Mouse (Mus musculus) retina, postnatal 1 day (tissue): ENCODE data around the gene Pagr1a.

Source experiments
- DNase-seq: peaks from one replicate; pipeline ENCODE4 v3.0.0-alpha.2; 2012

Pagr1a gene

GRCm38 (mm10) chr7:127016971-127017949 is at the start of gene Pagr1a:
TSS of gene Pagr1a (minus strand) at chr7:127017352.
- peak; percentile 99 for DNase-seq

- DNase-seq = no peak
These were observed 49.2 kb upstream of the Pagr1a start for GRCm38 (mm10) chr7:127066317-127066716.

DNA sequence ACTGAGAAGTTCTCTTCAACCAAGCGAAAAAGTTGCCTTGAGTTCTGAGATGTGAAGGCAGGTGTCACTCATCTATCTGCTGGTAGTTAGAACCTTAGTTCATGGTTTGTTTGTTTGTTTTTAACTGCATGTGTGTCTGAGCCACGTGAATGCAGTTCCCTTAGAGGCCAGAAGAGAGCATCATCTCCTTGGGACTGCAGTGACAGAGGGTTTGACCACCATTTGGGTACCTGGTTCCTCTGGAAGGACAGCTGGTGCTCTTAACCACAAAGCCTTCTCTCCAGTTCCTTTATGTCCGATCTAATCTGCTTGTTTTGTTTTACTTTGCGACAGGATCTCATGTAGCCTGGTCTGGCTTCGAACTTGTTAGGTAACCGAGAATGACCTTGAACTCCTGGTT is 48.4 kb upstream of the Pagr1a start:
- no peak for DNase-seq

- DNase-seq = no peak
These were observed 38.0 kb upstream of the Pagr1a start for GRCm38 (mm10) chr7:127055026-127055585.

GRCm38 (mm10) chr7:127041851-127042672 is 24.9 kb upstream of the Pagr1a start, which contains the start of gene Kif22:
TSS of gene Kif22 (minus strand) at chr7:127042471.
- DNase-seq = peak; percentile 93

- no peak for DNase-seq
These were observed 14.1 kb upstream of the Pagr1a start for GRCm38 (mm10) chr7:127031244-127031643.

DNA sequence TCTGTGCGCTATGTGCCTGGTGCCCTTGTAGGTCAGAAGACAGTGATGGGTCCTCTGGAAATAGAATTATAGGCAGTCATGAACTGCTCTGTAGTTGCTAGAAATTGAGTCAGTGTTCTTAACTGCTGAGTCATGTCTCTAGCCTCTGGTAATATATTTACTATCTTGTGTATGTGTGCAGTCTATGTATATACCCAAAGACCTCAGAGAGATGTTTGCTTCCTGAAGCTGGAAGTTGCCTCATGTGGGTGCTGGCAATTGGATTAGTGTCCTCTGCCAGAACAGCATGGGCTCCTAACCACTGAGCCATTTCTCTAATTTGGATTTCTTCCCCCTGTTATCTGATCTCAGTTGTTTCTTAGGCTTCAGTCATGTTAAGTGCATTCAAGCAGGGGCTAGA is 13.0 kb upstream of the Pagr1a start:
- DNase-seq = no peak

GRCm38 (mm10) chr7:127027885-127028284 is 10.7 kb upstream of the Pagr1a start:
- no peak for DNase-seq

DNA sequence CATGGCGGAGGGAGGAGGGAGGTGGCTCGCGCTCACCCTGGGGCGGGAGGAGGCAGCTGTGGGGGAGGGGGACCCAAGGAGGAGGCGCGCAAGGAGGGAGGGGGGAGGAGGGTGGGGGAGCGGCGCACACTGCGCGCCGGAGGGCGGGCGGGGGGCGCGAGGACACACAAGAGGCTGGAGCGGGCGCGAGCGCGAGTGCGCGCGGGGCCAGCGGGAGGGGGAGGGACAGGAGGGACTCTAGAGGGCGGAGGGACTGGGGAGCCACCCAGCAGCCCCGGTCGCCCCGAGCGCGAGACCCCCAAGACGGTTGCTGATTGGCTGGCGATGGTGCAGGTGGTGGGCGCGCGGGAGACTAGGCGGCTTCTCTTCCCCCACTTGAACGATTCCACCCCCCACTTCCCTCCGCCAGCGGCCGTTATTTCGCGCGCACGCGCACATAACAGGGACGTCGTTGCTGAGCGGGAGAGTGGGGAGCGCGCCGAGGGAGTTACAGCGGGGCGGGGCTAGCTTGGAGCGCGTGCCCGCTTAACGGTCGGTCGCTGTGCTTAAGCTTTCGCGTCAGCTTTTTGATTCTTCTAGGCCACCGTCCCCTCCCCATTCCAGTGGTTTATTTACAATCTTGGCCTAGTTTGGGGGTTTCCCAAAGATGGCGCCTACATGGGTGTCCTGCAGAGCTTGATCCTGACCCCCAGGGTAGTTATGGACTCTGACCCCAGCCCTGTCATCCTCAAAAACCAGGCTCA is 10.0 kb upstream of the Pagr1a start, which contains the start of gene Maz:
Maz (minus strand) TSS at position 54 of the 743 bp plus-strand sequence.
- DNase-seq = peak; percentile 100

DNA sequence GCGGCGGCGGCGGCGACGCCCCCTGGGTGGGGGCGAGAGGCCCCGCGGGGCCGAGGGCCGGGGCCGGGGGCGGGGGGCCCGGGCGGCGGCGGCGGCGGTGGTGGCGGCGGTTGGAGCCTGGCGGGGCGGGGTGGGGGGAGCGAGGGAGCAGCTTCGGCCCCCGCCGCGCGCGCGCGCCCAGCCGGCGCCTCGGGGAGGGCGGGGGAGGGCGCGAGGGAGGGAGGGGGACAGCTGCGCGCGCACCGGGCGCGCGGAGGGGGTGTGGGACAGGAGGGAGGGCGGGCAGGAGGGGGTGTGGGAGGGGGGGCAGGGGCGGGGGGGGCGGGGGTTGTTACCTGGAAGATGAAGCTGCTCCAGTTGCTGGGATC is 9.4 kb upstream of the Pagr1a start:
- no peak for DNase-seq

DNA sequence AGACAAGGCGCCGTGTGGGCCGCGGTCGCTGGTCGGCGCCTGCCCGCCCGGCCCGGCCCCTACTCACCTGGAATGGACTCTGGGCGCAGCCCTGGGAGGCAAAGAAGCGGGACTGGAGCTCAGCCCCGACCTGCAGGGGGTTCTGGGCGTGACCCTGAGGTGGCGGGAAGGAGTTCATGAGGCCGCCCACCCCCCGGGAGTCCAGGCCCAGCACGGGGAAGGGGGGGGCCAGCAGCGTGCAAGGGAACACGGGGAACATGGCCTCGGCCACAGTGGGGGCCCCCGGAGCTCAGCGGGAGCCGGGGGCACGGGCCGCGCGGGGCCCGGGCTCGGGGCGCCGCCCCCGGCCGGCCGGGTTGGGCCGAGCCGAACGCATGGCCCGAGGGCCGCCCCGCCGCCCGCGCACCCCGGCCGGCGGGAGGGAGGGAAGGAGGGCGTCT is 9.0 kb upstream of the Pagr1a start:
- DNase-seq = peak; percentile 90

GRCm38 (mm10) chr7:127025556-127026160 is 8.5 kb upstream of the Pagr1a start:
- no peak for DNase-seq

GRCm38 (mm10) chr7:127024755-127025555 is 7.8 kb upstream of the Pagr1a start:
- peak; percentile 89 for DNase-seq

- DNase-seq = peak; percentile 10
These were observed 6.9 kb upstream of the Pagr1a start for GRCm38 (mm10) chr7:127023896-127024690.

- DNase-seq = peak; percentile 16
These were observed 6.1 kb upstream of the Pagr1a start for GRCm38 (mm10) chr7:127023272-127023691.

DNA sequence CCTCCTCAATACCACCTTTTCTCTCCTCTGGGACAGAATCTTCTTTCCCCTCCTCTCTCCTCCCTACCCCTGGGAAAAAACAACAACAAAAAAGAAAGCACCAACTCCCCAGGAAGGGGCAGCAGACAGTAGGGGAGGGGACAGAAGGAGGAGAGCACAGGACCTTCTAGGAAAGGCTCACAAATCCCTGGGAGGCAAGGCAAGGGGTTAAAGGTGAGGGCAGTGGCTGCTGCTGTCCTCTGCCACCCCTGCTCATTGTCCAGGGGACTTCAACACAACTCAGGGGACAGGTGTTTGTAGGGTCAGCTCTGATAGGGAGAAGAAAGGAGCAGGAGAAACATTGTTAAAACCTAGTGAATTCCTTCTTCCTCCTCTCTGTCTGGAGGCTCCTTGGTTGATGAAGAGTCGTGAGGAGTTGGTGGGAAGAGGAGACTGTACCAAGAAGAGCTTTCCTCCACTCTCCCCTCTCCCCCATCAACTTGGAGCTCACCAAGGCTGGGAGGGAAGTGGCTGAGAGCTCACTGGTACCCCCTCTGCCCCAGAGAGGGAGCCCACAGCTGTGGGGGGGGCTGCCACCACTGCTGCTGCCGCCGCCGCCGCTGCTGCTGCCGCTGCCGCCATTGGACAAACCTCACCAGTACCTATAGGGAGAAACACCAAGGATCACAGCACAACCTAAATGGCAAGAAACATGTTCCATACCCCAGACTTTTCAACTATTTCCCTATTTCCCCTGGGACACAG is 5.5 kb upstream of the Pagr1a start:
- no peak for DNase-seq

GRCm38 (mm10) chr7:127021563-127022527 is 4.7 kb upstream of the Pagr1a start:
- no peak for DNase-seq
